Mouse (Mus musculus): ENCODE measurements around the gene Boc.
"Not testable (repeated sequence)": the region's sequence is repeated elsewhere in the genome, so short reads cannot be mapped to it uniquely, and the experiment has no call there.

Boc gene

GRCm38 (mm10) chr16:44487194-44487593 lies 71.5 kb downstream of the Boc start:
- DNase-seq: no peak

- DNase-seq: no peak
These were observed 72.1 kb downstream of the Boc start for GRCm38 (mm10) chr16:44486612-44487011.

- DNase-seq: no peak
These were observed 73.0 kb downstream of the Boc start for GRCm38 (mm10) chr16:44485691-44486090.

GRCm38 (mm10) chr16:44484831-44485230 lies 73.9 kb downstream of the Boc start:
- DNase-seq: no peak

GRCm38 (mm10) chr16:44484079-44484478 lies 74.6 kb downstream of the Boc start:
- DNase-seq: peak; percentile 88

GRCm38 (mm10) chr16:44481599-44482593 lies 76.8 kb downstream of the Boc start:
- DNase-seq: no peak

- peak; percentile 56 for DNase-seq
These were observed 78.1 kb downstream of the Boc start for GRCm38 (mm10) chr16:44480616-44481015.

- no peak for DNase-seq
These were observed 78.8 kb downstream of the Boc start for GRCm38 (mm10) chr16:44479852-44480251.

- DNase-seq: no peak
These were observed 79.9 kb downstream of the Boc start for GRCm38 (mm10) chr16:44478767-44479166.

- DNase-seq: peak; percentile 33
These were observed 82.9 kb downstream of the Boc start for GRCm38 (mm10) chr16:44475682-44476375.

- DNase-seq: no peak
These were observed 83.4 kb downstream of the Boc start for GRCm38 (mm10) chr16:44475281-44475680.

- no peak for DNase-seq
These were observed 97.8 kb downstream of the Boc start for GRCm38 (mm10) chr16:44460922-44461321.

GRCm38 (mm10) chr16:44458826-44459225 lies 99.9 kb downstream of the Boc start:
- DNase-seq: no peak

- no peak for DNase-seq
These were observed 100.8 kb downstream of the Boc start for GRCm38 (mm10) chr16:44457858-44458257.

GRCm38 (mm10) chr16:44441913-44442312 lies 116.8 kb downstream of the Boc start:
- not testable (repeated sequence) for DNase-seq

GRCm38 (mm10) chr16:44435481-44435880 lies 123.2 kb downstream of the Boc start:
- no peak for DNase-seq

Data from lung, postnatal 36 days (tissue).